Mouse (Mus musculus): Measurements from ENCODE around the gene Plxna4. TPM values are rescaled to one million over a fixed set of nuclear protein-coding genes. Genes with fewer than 3 reads are reported as not detected.

Gene Plxna4
- total and polyA plus RNA-seq, 3 experiments: not detected

GRCm38 (mm10) chr6:32199616-32200015 is 388.4 kb downstream of the Plxna4 start:
- H3K9ac ChIP-seq (ENCODE audit: insufficient read depth, low read depth): no peak overlapping the region

DNA sequence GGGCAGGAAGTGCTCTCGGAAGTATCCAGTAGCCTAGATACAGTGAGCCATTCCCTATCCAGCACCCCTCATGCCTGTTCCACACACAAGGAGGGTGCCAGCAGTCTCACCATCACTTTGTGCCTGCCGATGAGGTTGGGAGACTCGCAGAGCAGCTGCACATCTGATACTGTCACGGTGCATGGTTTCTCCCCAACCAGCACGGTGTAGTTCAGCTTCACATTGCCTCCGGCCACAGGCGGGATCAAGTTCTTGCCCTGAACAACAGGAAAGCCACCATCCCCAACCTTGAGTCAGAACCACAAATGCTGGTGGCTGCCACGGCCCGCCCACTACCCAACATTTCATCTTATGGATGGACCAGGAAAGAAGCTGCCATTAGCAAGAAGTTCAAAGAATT is 391.1 kb downstream of the Plxna4 start:
- in situ Hi-C loops (cut with MboI; ENCODE audit: low pct_ligation_motif_present, low pct_unique_long_range_greater_than_20kb, low sequenced_read_pairs) (no loop called here), dilution Hi-C loops (cut with MboI; ENCODE audit: extremely low pct_ligation_motif_present, extremely low pct_unique_long_range_greater_than_20kb, low sequenced_read_pairs) (no loop called here)
- H3K4me1 ChIP-seq (ENCODE audit: control insufficient read depth in 1 of 2, insufficient read depth in 2 of 2): no peaks in the 10 kb centered on the region
- H3K4me3 ChIP-seq (replicated peaks in 1 of 3; ENCODE audit: low read depth in 2 of 3, low read length in 2 of 3, poor library complexity in 1 of 3): no peak overlapping the region
- no peak overlapping the region for H3K4me2 ChIP-seq (ENCODE audit: insufficient read depth, low read depth, poor library complexity, severe bottlenecking)
- no peaks in the 10 kb centered on the region for H3K36me3 ChIP-seq (replicated peaks in 1 of 2; ENCODE audit: control insufficient read depth in 1 of 2, insufficient read depth in 1 of 2, low read length in 1 of 2)
- no peak overlapping the region for H3K27ac ChIP-seq (ENCODE audit: insufficient read depth, low read depth)
- no peak for DNase-seq (ENCODE audit: extremely low read depth)
- peaks cover 90% of the 10 kb centered on the region for H3K27me3 ChIP-seq (replicated peaks)
- H3K9me3 ChIP-seq (replicated peaks; ENCODE audit: low read length): no peaks in the 10 kb centered on the region
- TF ChIP-seq USF2 (conservative IDR thresholded peaks at IDR 0.05; ENCODE audit: low read depth, low read length) (no peak), MAFK (IDR thresholded peaks at IDR 0.05; ENCODE audit: insufficient replicate concordance, low read length) (no peak), NRF1 (IDR thresholded peaks at IDR 0.05; ENCODE audit: low read depth, low read length) (no peak), EP300 (IDR thresholded peaks at IDR 0.05; ENCODE audit: low read length) (no peak), USF1 (IDR thresholded peaks at IDR 0.05; ENCODE audit: low read depth, low read length) (no peak), CHD1 (IDR thresholded peaks at IDR 0.05; ENCODE audit: low read depth, low read length) (no peak), UBTF (IDR thresholded peaks at IDR 0.05; ENCODE audit: low read depth, low read length) (no peak), HCFC1 (IDR thresholded peaks at IDR 0.05; ENCODE audit: low read depth, low read length) (no peak), ZC3H11A (IDR thresholded peaks at IDR 0.05; ENCODE audit: low read depth, low read length) (no peak), MAZ (IDR thresholded peaks at IDR 0.05; ENCODE audit: low read depth, low read length) (no peak), KAT2A (IDR thresholded peaks at IDR 0.05; ENCODE audit: insufficient replicate concordance, low read length) (no peak), CHD2 (IDR thresholded peaks at IDR 0.05; ENCODE audit: low read length) (no peak), SIN3A (IDR thresholded peaks at IDR 0.05; ENCODE audit: low read length) (no peak), MAX (IDR thresholded peaks at IDR 0.05; ENCODE audit: low read length) (no peak), MXI1 (IDR thresholded peaks at IDR 0.05; ENCODE audit: low read depth, low read length) (no peak)
- no peak overlapping the region for H3K9ac ChIP-seq (ENCODE audit: insufficient read depth, low read depth)
- no peaks in the 10 kb centered on the region for H3K79me2 ChIP-seq (replicated peaks; ENCODE audit: control insufficient read depth, extremely low read depth, insufficient read depth, poor library complexity, severe bottlenecking)

More at GRCm38 (mm10) chr6:32199616-32200015, 388.4 kb downstream of the Plxna4 start:
- no peak for TF ChIP-seq BHLHE40 (IDR thresholded peaks at IDR 0.05; ENCODE audit: low read depth, low read length)
- TF ChIP-seq POLR2AphosphoS2 (IDR thresholded peaks at IDR 0.05; ENCODE audit: low read depth, low read length): no peak
- no peak for TF ChIP-seq E2F4 (IDR thresholded peaks at IDR 0.05; ENCODE audit: insufficient replicate concordance, low read depth, low read length)
- no peak for TF ChIP-seq MAZ (IDR thresholded peaks at IDR 0.05; ENCODE audit: low read depth, low read length)
- TF ChIP-seq MAFK (IDR thresholded peaks at IDR 0.05; ENCODE audit: insufficient replicate concordance, low read length): no peak
- no peak for TF ChIP-seq POLR2A (IDR thresholded peaks at IDR 0.05; ENCODE audit: low read depth, low read length)
- TF ChIP-seq PAX5 (IDR thresholded peaks at IDR 0.05; ENCODE audit: low read length): no peak
- TF ChIP-seq SIN3A (IDR thresholded peaks at IDR 0.05; ENCODE audit: low read length): no peak
- TF ChIP-seq TBP (conservative IDR thresholded peaks at IDR 0.05; ENCODE audit: low read depth, low read length): no peak
- TF ChIP-seq SMC3 (IDR thresholded peaks at IDR 0.05; ENCODE audit: low read depth, low read length): no peak
- no peak for TF ChIP-seq JUN (IDR thresholded peaks at IDR 0.05; ENCODE audit: insufficient read depth, low read depth, low read length)
- TF ChIP-seq USF1 (IDR thresholded peaks at IDR 0.05; ENCODE audit: low read depth, low read length): no peak
- no peak for TF ChIP-seq CHD2 (IDR thresholded peaks at IDR 0.05; ENCODE audit: low read length)
- no peak for TF ChIP-seq MYC (IDR thresholded peaks at IDR 0.05; ENCODE audit: low read depth, low read length)
- TF ChIP-seq JUND (conservative IDR thresholded peaks at IDR 0.05; ENCODE audit: low read depth, low read length): no peak
- no peak for TF ChIP-seq NELFE (IDR thresholded peaks at IDR 0.05; ENCODE audit: low read depth, low read length)
- no peak for TF ChIP-seq ZKSCAN1 (IDR thresholded peaks at IDR 0.05; ENCODE audit: borderline replicate concordance, low read depth, low read length)
- no peak for TF ChIP-seq IRF4 (IDR thresholded peaks at IDR 0.05; ENCODE audit: low read depth, low read length)
- TF ChIP-seq ZNF384 (IDR thresholded peaks at IDR 0.05; ENCODE audit: low read depth, low read length): no peak
- Histone ChIP-seq H3K27ac (ENCODE audit: insufficient read depth, low read depth) (no peak overlapping the region), H3K79me2 (replicated peaks; ENCODE audit: control insufficient read depth, extremely low read depth, insufficient read depth, poor library complexity, severe bottlenecking) (no peaks in the 10 kb centered on the region), H3K36me3 (replicated peaks in 1 of 2; ENCODE audit: control insufficient read depth in 1 of 2, insufficient read depth in 1 of 2, low read length in 1 of 2) (no peaks in the 10 kb centered on the region), H3K4me1 (ENCODE audit: control insufficient read depth in 1 of 2, insufficient read depth in 2 of 2) (no peaks in the 10 kb centered on the region), H3K4me3 (replicated peaks in 1 of 3; ENCODE audit: low read depth in 2 of 3, low read length in 2 of 3, poor library complexity in 1 of 3) (no peak overlapping the region), H3K27me3 (replicated peaks) (peaks cover 94% of the 10 kb centered on the region), H3K4me2 (ENCODE audit: insufficient read depth, low read depth, poor library complexity, severe bottlenecking) (no peak overlapping the region), H3K9me3 (replicated peaks; ENCODE audit: low read length) (no peaks in the 10 kb centered on the region)
- dilution Hi-C loops (cut with MboI; ENCODE audit: extremely low pct_ligation_motif_present, extremely low pct_unique_long_range_greater_than_20kb, low sequenced_read_pairs) (no loop called here), in situ Hi-C loops (cut with MboI; ENCODE audit: low pct_ligation_motif_present, low pct_unique_long_range_greater_than_20kb, low sequenced_read_pairs) (no loop called here)
- DNase-seq (ENCODE audit: extremely low read depth): no peak
